In genomic region chr7:117612788-117613473, GRCm38 (mm10) we compare ENCODE assay signal across 15 mouse cellular contexts.
DNase-seq lines count a peak whose midpoint lies in the region; ATAC-seq and TF ChIP-seq lines count a peak whose summit lies in the region.
"Had no signal": no experiment of that assay in that cellular context is flagged by ENCODE, and none has a peak within 500 bp of the region (broad histone marks: within the 10 kb centered on the region; RNA-seq: fewer than 3 reads in every experiment).

No protein-coding gene starts in this region.

- no peak for TF ChIP-seq CTCF in lung, embryonic 14.5 days (IDR thresholded peaks at IDR 0.05; ENCODE audit: low read depth)
- TF ChIP-seq CTCF in forebrain, postnatal 0 days (IDR thresholded peaks at IDR 0.05; ENCODE audit: low read depth) = no peak
- TF ChIP-seq CTCF in cerebellum, adult 2 months (IDR thresholded peaks at IDR 0.05; ENCODE audit: borderline replicate concordance, insufficient read depth, low read depth, low read length) = no peak

- H3K9me3 ChIP-seq in lung, embryonic 14.5 days (ENCODE audit: low read depth, low read length) = no peaks in the 10 kb centered on the region
- H3K9me3 ChIP-seq in forebrain, postnatal 0 days (ENCODE audit: low read length) = no peaks in the 10 kb centered on the region
- H3K9me3 ChIP-seq: embryonic facial prominence, embryonic 12.5 days; forebrain, embryonic 12.5 days had no signal

- no peaks in the 10 kb centered on the region for H3K36me3 ChIP-seq in lung, embryonic 14.5 days (ENCODE audit: insufficient read depth)
- H3K36me3 ChIP-seq in forebrain, postnatal 0 days (ENCODE audit: insufficient read depth) = no peaks in the 10 kb centered on the region
- H3K36me3 ChIP-seq: embryonic facial prominence, embryonic 12.5 days; forebrain, embryonic 12.5 days; G1E had no signal

- H3K27me3 ChIP-seq in lung, embryonic 14.5 days (ENCODE audit: insufficient read depth, low read length) = no peaks in the 10 kb centered on the region
- no peaks in the 10 kb centered on the region for H3K27me3 ChIP-seq in forebrain, postnatal 0 days (ENCODE audit: insufficient read depth, low read length)
- no peaks in the 10 kb centered on the region for H3K27me3 ChIP-seq in cerebellum, adult 2 months (ENCODE audit: control insufficient read depth, insufficient read depth, low read length)
- H3K27me3 ChIP-seq: embryonic facial prominence, embryonic 12.5 days had no signal

- H3K9ac ChIP-seq in lung, embryonic 14.5 days = no peak overlapping the region
- H3K9ac ChIP-seq in forebrain, postnatal 0 days = no peak overlapping the region
- H3K9ac ChIP-seq: embryonic facial prominence, embryonic 12.5 days; forebrain, embryonic 12.5 days had no signal

- no peak overlapping the region for H3K27ac ChIP-seq in lung, embryonic 14.5 days (ENCODE audit: low read depth)
- no peak overlapping the region for H3K27ac ChIP-seq in forebrain, postnatal 0 days (ENCODE audit: low read depth, low read length)
- no peak overlapping the region for H3K27ac ChIP-seq in cerebellum, adult 2 months (ENCODE audit: insufficient read depth, low read length)
- H3K27ac ChIP-seq: embryonic facial prominence, embryonic 12.5 days; forebrain, embryonic 12.5 days; hindbrain, postnatal 0 days had no signal

- H3K4me3 ChIP-seq in lung, embryonic 14.5 days (ENCODE audit: low read depth, low read length) = no peak overlapping the region
- no peak overlapping the region for H3K4me3 ChIP-seq in forebrain, postnatal 0 days (ENCODE audit: low read depth, low read length)
- no peak overlapping the region for H3K4me3 ChIP-seq in cerebellum, adult 2 months (replicated peaks; ENCODE audit: insufficient read depth, low read depth, low read length)
- H3K4me3 ChIP-seq: embryonic facial prominence, embryonic 12.5 days; forebrain, embryonic 12.5 days had no signal

- WGBS in lung, embryonic 14.5 days = 55% methylated on average over 11 of the region's 11 CpGs
- WGBS in forebrain, postnatal 0 days = 68% methylated on average over 11 of the region's 11 CpGs
- 77% methylated on average over 11 of the region's 11 CpGs for WGBS in cerebellum, adult 2 months

- H3K4me1 ChIP-seq in lung, embryonic 14.5 days (ENCODE audit: insufficient read depth) = no peaks in the 10 kb centered on the region
- peaks cover 4% of the 10 kb centered on the region for H3K4me1 ChIP-seq in forebrain, postnatal 0 days (ENCODE audit: insufficient read depth)
- no peaks in the 10 kb centered on the region for H3K4me1 ChIP-seq in cerebellum, adult 2 months (ENCODE audit: control insufficient read depth, insufficient read depth, low read length)
- H3K4me1 ChIP-seq: embryonic facial prominence, embryonic 12.5 days had no signal

- ATAC-seq in lung, embryonic 14.5 days (ENCODE audit: insufficient read depth) = no peak
- no peak for ATAC-seq in forebrain, postnatal 0 days
- ATAC-seq: hindbrain, postnatal 0 days had no signal

- TF ChIP-seq POLR2A in cerebellum, adult 2 months (IDR thresholded peaks at IDR 0.05; ENCODE audit: borderline replicate concordance, insufficient read depth, low read length) = no peak

- no peak overlapping the region for H3K4me2 ChIP-seq in lung, embryonic 14.5 days
- no peak overlapping the region for H3K4me2 ChIP-seq in forebrain, postnatal 0 days (ENCODE audit: low read depth)
- H3K4me2 ChIP-seq: embryonic facial prominence, embryonic 12.5 days; forebrain, embryonic 12.5 days; midbrain, embryonic 11.5 days had no signal

- peak; percentile 7 for DNase-seq in lung, embryonic 14.5 days
- DNase-seq in lung, postnatal 10 days = no peak
- peak; percentile 21 for DNase-seq in ZHBTc4 (ENCODE audit: low read depth, low spot score)
- peak; percentile 57 for DNase-seq in naive thymus-derived CD4-positive, alpha-beta T cell, adult 2 months (ENCODE audit: low read depth)
- DNase-seq in thymus, postnatal 14 days = peak; percentile 42
- DNase-seq in forebrain, postnatal 0 days = no peak
- DNase-seq in layer of hippocampus, adult 9-11 months = no peak
- no peak for DNase-seq in cerebellum, adult 2 months
- DNase-seq: cerebellum, postnatal 25 days; gastrocnemius, postnatal 25 days had no signal

Comparison
In these comparisons a context has a peak if more than half of its experiments do, and no peak if none do; other contexts are left out.
1. DNase-seq: peak in lung, embryonic 14.5 days (single experiment), ZHBTc4 (single experiment), naive thymus-derived CD4-positive, alpha-beta T cell, adult 2 months (single experiment) and thymus, postnatal 14 days (single experiment); none in lung, postnatal 10 days (single experiment), forebrain, postnatal 0 days (single experiment), layer of hippocampus, adult 9-11 months (single experiment) and cerebellum, adult 2 months (0 of 2).